ENCODE assay signal across 13 mouse cellular contexts in the genomic region with DNA sequence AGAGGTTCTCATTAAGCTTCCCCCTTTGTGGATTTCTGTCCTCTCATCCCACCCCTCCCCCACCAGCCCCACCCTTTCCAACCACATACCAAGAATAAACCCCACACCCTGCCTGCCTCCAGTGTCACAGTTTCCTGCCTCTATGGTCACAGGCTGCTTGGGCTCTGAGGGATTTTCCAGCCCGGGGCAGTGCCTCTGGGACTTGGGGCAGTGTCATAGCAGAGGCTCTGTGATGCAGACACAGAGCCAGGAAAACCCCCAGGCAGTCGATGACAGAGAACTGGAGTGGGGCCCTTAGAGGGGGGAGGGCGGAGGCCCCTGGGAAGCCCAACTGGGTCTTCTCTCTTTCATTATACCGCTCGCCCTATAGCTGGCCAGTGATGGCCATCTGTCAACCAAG. TPM values are rescaled to one million over a fixed set of nuclear protein-coding genes. Genes with fewer than 3 reads are reported as not detected.
A peak's percentile ranks its signal among the peaks of the same experiment; 100 is the strongest.
DNase-seq lines count a peak whose midpoint lies in the region; ATAC-seq and TF ChIP-seq lines count a peak whose summit lies in the region.
"Had no signal": no experiment of that assay in that cellular context is flagged by ENCODE, and none has a peak within 500 bp of the region (broad histone marks: within the 10 kb centered on the region; RNA-seq: fewer than 3 reads in every experiment).

No protein-coding gene starts in this region.

- no peaks in the 10 kb centered on the region for H3K36me3 ChIP-seq in lung, embryonic 14.5 days (ENCODE audit: insufficient read depth)
- no peaks in the 10 kb centered on the region for H3K36me3 ChIP-seq in ES-Bruce4 (ENCODE audit: control insufficient read depth, insufficient read depth, low read length, poor library complexity, severe bottlenecking)
- no peaks in the 10 kb centered on the region for H3K36me3 ChIP-seq in embryonic facial prominence, embryonic 15.5 days
- H3K36me3 ChIP-seq in hindbrain, embryonic 10.5 days = no peaks in the 10 kb centered on the region
- H3K36me3 ChIP-seq: forebrain, embryonic 12.5 days had no signal

- intact Hi-C loops in left cerebral cortex, postnatal 25 days (cut with DNase I) = no loop called here

- peak; percentile 83 for TF ChIP-seq EP300 in ES-Bruce4 (IDR thresholded peaks at IDR 0.05; ENCODE audit: insufficient read depth, low read depth, low read length)

- no peak for TF ChIP-seq POLR2A in ES-Bruce4 (IDR thresholded peaks at IDR 0.05; ENCODE audit: insufficient read depth, low read length)

- no peak overlapping the region for H3K9ac ChIP-seq in lung, embryonic 14.5 days
- no peak overlapping the region for H3K9ac ChIP-seq in ES-Bruce4 (ENCODE audit: low read depth, poor library complexity, severe bottlenecking)
- H3K9ac ChIP-seq in embryonic facial prominence, embryonic 15.5 days = no peak overlapping the region
- H3K9ac ChIP-seq: forebrain, embryonic 12.5 days had no signal

- H3K9me3 ChIP-seq in lung, embryonic 14.5 days (ENCODE audit: low read depth, low read length) = no peaks in the 10 kb centered on the region
- no peaks in the 10 kb centered on the region for H3K9me3 ChIP-seq in ES-Bruce4 (replicated peaks; ENCODE audit: control insufficient read depth, insufficient read depth, low read length, poor library complexity, severe bottlenecking)
- no peaks in the 10 kb centered on the region for H3K9me3 ChIP-seq in embryonic facial prominence, embryonic 15.5 days (replicated peaks)
- no peaks in the 10 kb centered on the region for H3K9me3 ChIP-seq in hindbrain, embryonic 10.5 days
- H3K9me3 ChIP-seq: forebrain, embryonic 12.5 days had no signal

- WGBS in lung, embryonic 14.5 days = 58% methylated on average over 5 of the region's 5 CpGs
- WGBS in embryonic facial prominence, embryonic 15.5 days = 59% methylated on average over 5 of the region's 5 CpGs
- WGBS in hindbrain, embryonic 10.5 days = 75% methylated on average over 5 of the region's 5 CpGs

- H3K4me3 ChIP-seq in lung, embryonic 14.5 days (ENCODE audit: low read depth, low read length) = no peak overlapping the region
- H3K4me3 ChIP-seq in ES-Bruce4 (ENCODE audit: low read depth, low read length) = no peak overlapping the region
- no peak overlapping the region for H3K4me3 ChIP-seq in embryonic facial prominence, embryonic 15.5 days (replicated peaks)
- H3K4me3 ChIP-seq in hindbrain, embryonic 10.5 days = no peak overlapping the region
- H3K4me3 ChIP-seq: forebrain, embryonic 12.5 days had no signal

- H3K27ac ChIP-seq in lung, embryonic 14.5 days (ENCODE audit: low read depth) = no peak overlapping the region
- no peak overlapping the region for H3K27ac ChIP-seq in ES-Bruce4 (ENCODE audit: insufficient read depth, low read length)
- no peak overlapping the region for H3K27ac ChIP-seq in embryonic facial prominence, embryonic 15.5 days (replicated peaks)
- H3K27ac ChIP-seq in hindbrain, embryonic 10.5 days = no peak overlapping the region
- H3K27ac ChIP-seq: forebrain, embryonic 12.5 days had no signal

- no peak overlapping the region for H3K4me2 ChIP-seq in lung, embryonic 14.5 days
- no peak overlapping the region for H3K4me2 ChIP-seq in embryonic facial prominence, embryonic 15.5 days (replicated peaks)
- H3K4me2 ChIP-seq: forebrain, embryonic 12.5 days; liver, embryonic 11.5 days; midbrain, embryonic 11.5 days had no signal

- H3K4me1 ChIP-seq in lung, embryonic 14.5 days (ENCODE audit: insufficient read depth) = no peaks in the 10 kb centered on the region
- H3K4me1 ChIP-seq in ES-Bruce4 (ENCODE audit: control insufficient read depth, insufficient read depth, low read length) = peaks cover 14% of the 10 kb centered on the region
- 0 out of 2 replicates have a peak, but pooled peaks cover 3% of the 10 kb centered on the region for H3K4me1 ChIP-seq in embryonic facial prominence, embryonic 15.5 days
- H3K4me1 ChIP-seq in hindbrain, embryonic 10.5 days (replicated peaks) = peaks cover 4% of the 10 kb centered on the region; the same call in 1 of the 2 replicates
- H3K4me1 ChIP-seq: forebrain, embryonic 12.5 days had no signal

- no peaks in the 10 kb centered on the region for H3K27me3 ChIP-seq in lung, embryonic 14.5 days (ENCODE audit: insufficient read depth, low read length)
- no peaks in the 10 kb centered on the region for H3K27me3 ChIP-seq in ES-Bruce4 (ENCODE audit: control insufficient read depth, insufficient read depth, low read length, poor library complexity, severe bottlenecking)
- H3K27me3 ChIP-seq in embryonic facial prominence, embryonic 15.5 days = no peaks in the 10 kb centered on the region
- H3K27me3 ChIP-seq in hindbrain, embryonic 10.5 days (ENCODE audit: insufficient read depth, poor library complexity, severe bottlenecking) = no peaks in the 10 kb centered on the region
- H3K27me3 ChIP-seq: forebrain, embryonic 12.5 days had no signal

- no peak for TF ChIP-seq CTCF in lung, embryonic 14.5 days (IDR thresholded peaks at IDR 0.05; ENCODE audit: low read depth)
- no peak for TF ChIP-seq CTCF in ES-Bruce4 (IDR thresholded peaks at IDR 0.05; ENCODE audit: low read depth, low read length)

- ATAC-seq in lung, embryonic 14.5 days (ENCODE audit: insufficient read depth) = peak; percentile 31; the same call in 1 of the 2 replicates
- peak; percentile 58; the same call in 1 of the 2 replicates for ATAC-seq in embryonic facial prominence, embryonic 15.5 days (ENCODE audit: insufficient number of reproducible peaks, low FRiP score, low TSS enrichment, low read depth)

- no peak for DNase-seq in lung, embryonic 14.5 days
- DNase-seq in lung, postnatal 10 days = no peak
- peak; percentile 25 for DNase-seq in naive thymus-derived CD4-positive, alpha-beta T cell, adult 2 months (ENCODE audit: low read depth)
- DNase-seq in left cerebral cortex, postnatal 25 days (ENCODE audit: low spot score in 2 of 2) = no peak
- DNase-seq in hindbrain, embryonic 10.5 days (ENCODE audit: low spot score) = no peak
- DNase-seq: gastrocnemius, postnatal 25 days; layer of hippocampus, postnatal 36 days; thymus, postnatal 14 days had no signal

RNA-seq across cellular contexts. Expression of gene Bhlhe40, which starts 27.9 kb away (rescaled TPM):
- 8.8 and 12.1 TPM in 2 replicates for polyA plus RNA-seq in lung, embryonic 14.5 days (2014; fragmentation: Nextera tagmentation; extraction: Ambion mirVana)
- polyA plus RNA-seq in ES-Bruce4 (2011; ENCODE audit: insufficient read depth, insufficient read length, low read depth, missing spikeins) = 39.2 and 40.3 TPM in 2 replicates
- 23.4 and 27.4 TPM in 2 replicates for polyA plus RNA-seq in embryonic facial prominence, embryonic 15.5 days (2015; fragmentation: Nextera tagmentation; extraction: Ambion mirVana)
- 100 to 1,000 TPM in 1 of 2 experiments, 10 to 100 TPM in 1; 78.2 to 102 TPM for total RNA-seq in left cerebral cortex, postnatal 25 days (2021)
- polyA plus RNA-seq in hindbrain, embryonic 10.5 days (2016; fragmentation: Nextera tagmentation; extraction: Ambion mirVana) = 1.7 and 1.9 TPM in 2 replicates
